Mouse (Mus musculus) heart, embryonic 16.5 days (tissue): ENCODE data around the gene Hspb8. TPM values are rescaled to one million over a fixed set of nuclear protein-coding genes. Genes with fewer than 3 reads are reported as not detected.
A peak's percentile ranks its signal among the peaks of the same experiment; 100 is the strongest.

ENCODE experiments used
- ATAC-seq: fragments of 200-750 bp; cut with Nextera tagmentation; replicated peaks from 2 replicates; pipeline ENCODE4 v1.8.0; 2017; ENCODE audit warnings: moderate number of reproducible peaks; ENCODE audit not compliant: insufficient read depth, low FRiP score; ENCODE audit errors: extremely low read depth
- H3K27ac ChIP-seq: fragments of 300-500 bp; sonication (generic); 2 replicates; pipeline ENCODE4 v1.5.1; 2014; ENCODE audit warnings: mild to moderate bottlenecking, low read length, control low read depth, moderate library complexity
- H3K27me3 ChIP-seq: fragments of 300-500 bp; sonication (generic); 2 replicates; pipeline ENCODE4 v1.6.1; 2014; ENCODE audit warnings: low read length, mixed read lengths; ENCODE audit not compliant: control insufficient read depth, insufficient read depth
- H3K36me3 ChIP-seq: fragments of 300-500 bp; sonication (generic); 2 replicates; pipeline ENCODE4 v1.6.1; 2014; ENCODE audit not compliant: control insufficient read depth, insufficient read depth
- H3K4me1 ChIP-seq: fragments of 300-500 bp; sonication (generic); 2 replicates; pipeline ENCODE4 v1.6.1; 2014; ENCODE audit warnings: low read length, mixed read lengths; ENCODE audit not compliant: control insufficient read depth, insufficient read depth
- H3K4me2 ChIP-seq: fragments of 300-500 bp; sonication (generic); 2 replicates; pipeline ENCODE4 v1.6.1; 2014; ENCODE audit warnings: low read depth, mild to moderate bottlenecking, control low read depth, low read length
- H3K4me3 ChIP-seq: fragments of 300-500 bp; sonication (generic); 2 replicates; pipeline ENCODE4 v1.5.1; 2014; ENCODE audit warnings: mild to moderate bottlenecking, control low read depth, low read length
- H3K9ac ChIP-seq: fragments of 300-500 bp; sonication (generic); 2 replicates; pipeline ENCODE4 v1.6.1; 2014; ENCODE audit warnings: low read length, control low read depth
- H3K9me3 ChIP-seq: fragments of 300-500 bp; sonication (generic); replicated peaks from 2 replicates; pipeline ENCODE4 v1.6.1; 2016; ENCODE audit warnings: low read length; ENCODE audit not compliant: control insufficient read depth
- WGBS: fragments of 180-500 bp; shearing (Covaris S2); extraction: QIAGEN DNeasy Blood & Tissue Kit; methylation state at CpG from one replicate; pipeline ENCODE4 v1.1.7; 2014; 5-methylcytosine and 5-hydroxymethylcytosine counted together
- polyA plus RNA-seq: library from polyadenylated mRNA; unstranded; fragments of >200 nt; fragmentation: Nextera tagmentation; extraction: Ambion mirVana; gene quantifications from 2 replicates; pipeline ENCODE4 v1.2.1, GENCODE M21; 2015

Hspb8 gene
- polyA plus RNA-seq, result 31.1 and 33.8 TPM in 2 replicates

DNA sequence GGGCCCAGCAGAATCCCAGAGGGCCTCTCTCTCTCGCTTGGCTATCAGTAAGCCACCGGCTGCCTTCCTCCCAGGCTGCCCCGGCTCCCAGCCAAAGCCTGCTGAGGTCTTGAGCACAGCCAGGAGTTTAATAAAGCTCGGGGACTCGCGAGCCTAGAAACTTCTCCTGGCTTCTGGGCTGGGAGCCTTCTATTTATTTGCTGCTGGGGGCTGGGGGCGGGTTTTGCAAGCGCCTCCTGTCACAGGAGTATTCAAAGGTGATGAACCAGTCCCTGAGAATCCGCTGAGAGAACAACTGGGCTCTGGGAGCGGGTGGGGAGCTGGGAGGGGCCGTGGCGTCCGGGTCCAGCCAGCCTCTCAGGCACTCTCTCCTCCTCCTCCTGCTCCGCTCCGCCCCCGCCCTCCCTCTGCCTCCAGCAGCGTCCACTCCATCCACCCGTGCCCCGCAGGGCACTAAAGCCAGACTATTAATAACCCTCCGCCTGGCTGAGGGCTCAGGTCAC lies at the start of gene Hspb8:
TSS of gene Hspb8 (minus strand) at position 166 of the 503 bp plus-strand sequence.
- no peaks in the 10 kb centered on the region for H3K36me3 ChIP-seq
- peak within 1 kb of the TSS; percentile 93 for H3K4me2 ChIP-seq
- H3K4me1 ChIP-seq, result peaks cover 40% of the 10 kb centered on the region
- H3K27me3 ChIP-seq, result no peaks in the 10 kb centered on the region
- WGBS, result 1% methylated on average over 20 of the region's 20 CpGs
- peak within 1 kb of the TSS; percentile 90 for H3K9ac ChIP-seq
- peak within 1 kb of the TSS; percentile 89 for H3K27ac ChIP-seq
- ATAC-seq, result peak; percentile 91
- peak within 1 kb of the TSS; percentile 75 for H3K4me3 ChIP-seq
- no peaks in the 10 kb centered on the region for H3K9me3 ChIP-seq

DNA sequence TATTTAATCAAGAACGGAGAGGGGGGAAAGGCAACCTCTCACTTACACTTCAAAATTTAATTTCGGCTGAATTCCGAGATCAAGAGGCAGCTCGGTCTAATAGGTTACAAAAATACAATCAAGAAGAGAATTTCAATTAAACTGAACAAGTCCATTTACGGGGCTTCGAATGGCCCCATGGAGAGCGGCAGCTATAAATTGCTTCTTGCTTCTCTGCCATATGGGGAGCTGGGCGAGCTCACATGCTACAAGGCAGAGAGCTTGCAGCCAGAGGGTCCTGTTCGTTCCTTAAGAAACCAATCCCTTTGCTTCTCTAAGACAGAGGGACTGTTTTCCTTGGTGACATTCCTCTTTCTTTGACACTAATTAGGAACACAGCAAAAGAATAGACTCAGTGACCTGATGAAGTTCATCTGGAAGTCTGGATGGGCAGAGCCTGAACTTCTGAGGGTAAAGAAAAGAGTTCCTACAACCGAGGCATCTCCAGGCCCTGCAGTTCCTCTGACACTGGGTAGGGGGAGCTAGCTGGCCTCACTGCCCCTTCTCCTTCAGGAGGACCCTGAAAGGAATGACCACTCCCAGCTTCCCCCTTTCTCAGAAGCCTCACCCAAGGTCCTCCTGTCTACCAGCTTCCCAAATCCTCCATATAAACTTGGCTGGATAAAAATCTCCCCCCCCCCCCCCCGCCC lies 38.8 kb upstream of the Hspb8 start:
- WGBS, result 65% methylated on average over 11 of the region's 11 CpGs
- peaks cover 13% of the 10 kb centered on the region for H3K9me3 ChIP-seq
- no peak overlapping the region for H3K9ac ChIP-seq
- H3K27me3 ChIP-seq, result no peaks in the 10 kb centered on the region
- H3K27ac ChIP-seq, result no peak overlapping the region
- no peaks in the 10 kb centered on the region for H3K4me1 ChIP-seq
- ATAC-seq, result no peak
- no peak overlapping the region for H3K4me2 ChIP-seq
- H3K36me3 ChIP-seq, result no peaks in the 10 kb centered on the region
- H3K4me3 ChIP-seq, result no peak overlapping the region

DNA sequence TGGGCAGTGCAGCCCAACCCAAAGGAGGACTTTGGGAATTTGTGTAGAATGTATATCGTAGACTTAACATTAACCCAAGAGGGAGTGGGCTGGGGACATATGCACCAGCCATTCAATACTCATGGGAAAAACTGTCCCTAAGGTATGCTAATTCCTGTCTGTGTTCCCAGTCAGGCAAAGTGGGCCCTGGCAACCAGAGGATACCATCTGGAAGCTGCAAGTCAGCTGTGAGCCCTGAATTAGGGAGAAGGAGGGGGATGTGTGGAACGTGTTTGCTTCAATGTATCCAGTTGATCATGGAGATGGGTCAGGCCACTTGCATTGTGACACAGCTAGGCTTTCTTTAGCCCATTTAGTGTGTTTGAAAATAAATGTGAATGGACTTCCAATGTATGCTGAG lies 37.3 kb upstream of the Hspb8 start:
- ATAC-seq, result no peak
- H3K4me1 ChIP-seq, result no peaks in the 10 kb centered on the region
- no peak overlapping the region for H3K4me2 ChIP-seq
- no peaks in the 10 kb centered on the region for H3K27me3 ChIP-seq
- no peak overlapping the region for H3K27ac ChIP-seq
- 74% methylated on average over 2 of the region's 2 CpGs for WGBS
- no peaks in the 10 kb centered on the region for H3K36me3 ChIP-seq
- no peak overlapping the region for H3K9ac ChIP-seq
- peaks cover 4% of the 10 kb centered on the region; the same call in 1 of the 2 replicates for H3K9me3 ChIP-seq
- H3K4me3 ChIP-seq, result no peak overlapping the region

DNA sequence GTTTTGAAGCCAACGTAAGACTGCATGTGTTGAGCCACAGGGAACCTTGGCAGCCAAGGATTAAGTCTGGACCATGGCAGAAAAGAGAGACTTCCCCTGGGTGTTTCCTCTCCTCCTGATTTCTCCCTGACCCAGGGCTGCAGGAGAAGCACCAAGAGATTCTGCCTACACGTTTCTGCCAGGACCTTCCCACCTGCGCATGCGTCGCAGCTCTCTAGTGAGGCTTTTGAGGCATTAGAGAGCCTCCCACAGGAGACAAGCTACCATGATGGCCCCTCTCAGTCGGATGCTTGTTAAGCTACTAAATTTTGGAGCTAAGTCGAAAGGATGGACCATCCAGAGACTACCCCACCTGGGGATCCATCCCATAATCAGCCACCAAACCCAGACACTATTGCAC lies 35.1 kb upstream of the Hspb8 start:
- Histone ChIP-seq H3K27me3 (no peaks in the 10 kb centered on the region), H3K36me3 (no peaks in the 10 kb centered on the region), H3K27ac (no peak overlapping the region), H3K4me1 (no peaks in the 10 kb centered on the region), H3K4me3 (no peak overlapping the region), H3K9me3 (no peaks in the 10 kb centered on the region), H3K4me2 (no peak overlapping the region), H3K9ac (no peak overlapping the region)
- ATAC-seq, result no peak
- WGBS, result 84% methylated on average over 7 of the region's 7 CpGs

DNA sequence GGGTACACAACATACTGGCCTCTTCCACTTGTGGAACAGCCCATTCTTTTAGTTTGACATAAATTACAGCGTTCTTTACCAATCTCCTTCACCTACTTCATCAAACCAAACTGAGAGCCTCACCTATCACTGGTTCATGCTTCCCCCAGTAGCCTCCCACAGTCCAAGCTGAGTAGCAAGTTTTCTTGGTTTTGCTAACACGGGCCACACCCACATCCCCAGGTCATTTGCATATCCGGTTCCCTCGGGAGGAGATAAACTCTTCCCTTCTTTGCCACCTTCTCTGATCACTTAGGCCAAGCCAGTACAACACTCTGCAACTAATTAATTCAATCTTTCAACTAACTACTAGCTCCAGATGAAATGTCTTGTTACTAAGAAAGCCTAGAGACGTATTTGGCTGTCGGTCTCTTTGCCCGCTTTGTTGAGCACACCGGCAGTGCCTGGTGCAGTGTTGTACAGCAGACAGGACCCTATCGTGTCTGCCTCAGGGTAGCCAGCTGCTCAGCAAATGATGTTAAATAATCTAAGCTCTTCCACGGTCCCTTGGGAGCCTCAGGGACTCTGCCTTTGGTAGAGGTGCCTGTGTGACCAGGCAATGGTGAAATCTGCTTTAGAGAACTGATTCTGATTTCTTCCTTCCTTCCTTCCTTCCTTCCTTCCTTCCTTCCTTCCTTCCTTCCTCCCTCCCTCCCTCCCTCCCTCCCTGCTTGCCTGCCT lies 34.3 kb upstream of the Hspb8 start:
- Histone ChIP-seq H3K4me3 (peak overlapping the region; percentile 30), H3K4me2 (peak overlapping the region; percentile 37), H3K9ac (no peak overlapping the region), H3K4me1 (no peaks in the 10 kb centered on the region), H3K36me3 (no peaks in the 10 kb centered on the region), H3K9me3 (no peaks in the 10 kb centered on the region), H3K27me3 (no peaks in the 10 kb centered on the region), H3K27ac (no peak overlapping the region)
- no peak for ATAC-seq
- 30% methylated on average over 10 of the region's 10 CpGs for WGBS

DNA sequence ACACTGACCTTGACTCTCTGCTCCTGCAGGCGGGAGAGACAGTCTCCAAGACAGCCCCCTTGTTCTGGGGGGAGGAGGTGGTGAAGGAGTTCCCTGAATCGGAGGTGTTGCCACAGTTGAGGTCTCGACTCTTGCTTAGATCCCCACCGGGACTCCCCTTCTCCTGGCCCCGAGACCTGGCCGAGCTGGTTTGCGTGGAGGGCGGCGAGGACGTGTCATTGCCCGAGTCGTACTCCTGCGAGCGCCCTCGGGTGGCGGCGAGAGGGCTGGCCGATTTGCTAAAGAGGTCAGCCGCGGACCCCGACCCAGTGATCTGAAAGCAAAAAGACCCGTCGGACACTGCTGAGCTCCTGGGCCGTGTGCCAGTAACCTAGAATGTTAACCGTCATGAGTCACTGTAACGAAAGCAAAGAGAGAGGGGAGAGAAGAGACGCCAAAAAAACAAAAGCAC lies 30.8 kb upstream of the Hspb8 start:
- H3K36me3 ChIP-seq, result no peaks in the 10 kb centered on the region
- H3K4me3 ChIP-seq, result peak overlapping the region; percentile 53
- no peaks in the 10 kb centered on the region for H3K27me3 ChIP-seq
- peak; percentile 43; the same call in 1 of the 2 replicates for ATAC-seq
- H3K4me1 ChIP-seq, result peaks cover 21% of the 10 kb centered on the region
- H3K9me3 ChIP-seq, result no peaks in the 10 kb centered on the region
- H3K27ac ChIP-seq, result peak overlapping the region; percentile 63
- peak overlapping the region; percentile 78 for H3K9ac ChIP-seq
- peak overlapping the region; percentile 77 for H3K4me2 ChIP-seq
- WGBS, result 3% methylated on average over 27 of the region's 27 CpGs

DNA sequence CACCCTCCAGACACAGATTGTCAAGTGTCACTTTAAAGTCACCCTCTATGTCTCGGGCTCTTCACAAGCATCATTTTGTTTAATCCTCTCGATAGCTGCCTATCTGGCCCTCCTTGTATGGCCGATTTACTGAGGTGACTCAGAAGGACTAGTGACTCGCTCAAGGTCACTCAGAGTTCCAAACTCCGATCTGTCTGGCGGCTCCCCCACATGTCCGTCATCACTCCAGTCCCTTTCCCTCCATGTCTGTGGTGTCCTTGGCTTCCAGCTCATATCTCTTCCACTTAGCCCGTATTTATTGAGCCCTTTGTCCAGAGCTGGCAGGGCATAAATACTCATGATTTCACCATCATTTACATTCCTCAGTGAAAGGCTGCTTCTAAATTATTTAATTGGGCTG lies 28.2 kb upstream of the Hspb8 start:
- H3K27ac ChIP-seq, result peak overlapping the region; percentile 39

DNA sequence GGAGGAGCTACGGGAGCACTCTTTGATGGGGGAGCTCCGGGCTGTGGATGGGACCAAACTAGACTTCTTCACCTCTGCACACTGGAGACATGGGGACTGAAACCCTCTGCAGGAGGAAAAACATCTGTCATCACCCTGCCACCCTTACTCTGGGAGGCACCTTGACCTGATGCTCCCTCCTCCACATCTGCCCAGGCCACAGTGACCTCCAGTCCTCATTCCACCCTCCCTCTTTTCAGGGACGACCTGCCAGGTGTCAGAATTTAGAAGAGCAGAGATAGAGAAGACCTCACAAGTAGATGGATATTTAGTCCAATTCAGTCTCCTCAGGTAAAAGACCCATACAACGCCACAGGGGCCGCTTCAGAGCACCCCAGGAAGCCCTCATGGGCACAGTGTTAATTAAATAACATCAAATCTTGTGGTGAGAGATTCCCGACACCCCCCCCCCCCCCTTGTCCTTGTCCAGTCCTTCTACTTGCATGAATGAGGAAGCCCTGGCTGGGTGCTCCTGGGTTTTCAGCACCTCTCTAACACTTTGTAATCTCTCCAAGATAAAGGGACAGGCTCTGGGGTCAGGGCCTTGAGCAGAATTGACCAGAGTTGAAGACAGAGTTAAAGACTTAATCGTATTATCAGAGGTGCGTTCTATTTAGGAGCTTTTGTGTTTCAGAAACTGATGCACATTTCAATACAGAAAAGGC lies 27.0 kb upstream of the Hspb8 start:
- Histone ChIP-seq H3K27ac (no peak overlapping the region), H3K9me3 (no peaks in the 10 kb centered on the region), H3K9ac (no peak overlapping the region), H3K27me3 (no peaks in the 10 kb centered on the region), H3K4me3 (no peak overlapping the region), H3K4me2 (no peak overlapping the region), H3K36me3 (no peaks in the 10 kb centered on the region), H3K4me1 (peaks cover 25% of the 10 kb centered on the region)
- 28% methylated on average over 8 of the region's 8 CpGs for WGBS
- no peak for ATAC-seq

More for the DNA sequence above, 28.2 kb upstream of the Hspb8 start:
- H3K4me3 ChIP-seq, result no peak overlapping the region
- H3K4me1 ChIP-seq, result peaks cover 25% of the 10 kb centered on the region
- ATAC-seq, result no peak
- H3K9ac ChIP-seq, result no peak overlapping the region
- 33% methylated on average over 8 of the region's 8 CpGs for WGBS
- H3K36me3 ChIP-seq, result no peaks in the 10 kb centered on the region
- no peaks in the 10 kb centered on the region for H3K9me3 ChIP-seq
- no peaks in the 10 kb centered on the region for H3K27me3 ChIP-seq
- H3K4me2 ChIP-seq, result no peak overlapping the region; the same call in 1 of the 2 replicates
